Mouse (Mus musculus): ENCODE measurements around the gene Ppp1r16b. TPM values are rescaled to one million over a fixed set of nuclear protein-coding genes. Genes with fewer than 3 reads are reported as not detected.

Gene Ppp1r16b
- polyA plus RNA-seq, 1 experiment from 2014 or later = 6.0 TPM

- no peak overlapping the region for H3K4me3 ChIP-seq (ENCODE audit: low read depth, low read length)
- no peaks in the 10 kb centered on the region for H3K27me3 ChIP-seq (ENCODE audit: control insufficient read depth, insufficient read depth, low read length)
- WGBS = 80% methylated on average over 11 of the region's 11 CpGs
- no peak for ATAC-seq (ENCODE audit: insufficient number of reproducible peaks, insufficient read depth, low FRiP score, low read depth)
- no peaks in the 10 kb centered on the region for H3K36me3 ChIP-seq (ENCODE audit: control insufficient read depth, insufficient read depth, low read length)
- no peaks in the 10 kb centered on the region for H3K9me3 ChIP-seq (ENCODE audit: control insufficient read depth, low read depth, low read length)
- H3K4me1 ChIP-seq (ENCODE audit: control insufficient read depth, insufficient read depth, low read length) = no peaks in the 10 kb centered on the region
- no peak overlapping the region for H3K9ac ChIP-seq (replicated peaks; ENCODE audit: low read depth, low read length)
- no peak overlapping the region for H3K27ac ChIP-seq (ENCODE audit: low read length)
- H3K4me2 ChIP-seq (replicated peaks; ENCODE audit: low read depth, low read length) = no peak overlapping the region
Measured at GRCm38 (mm10) chr2:158738591-158738990, 73.4 kb downstream of the Ppp1r16b start.

- H3K4me2 ChIP-seq (replicated peaks; ENCODE audit: low read depth, low read length) = no peak overlapping the region
- 62% methylated on average over 3 of the region's 3 CpGs for WGBS
- no peaks in the 10 kb centered on the region for H3K9me3 ChIP-seq (ENCODE audit: control insufficient read depth, low read depth, low read length)
Measured at GRCm38 (mm10) chr2:158739113-158739512, 73.9 kb downstream of the Ppp1r16b start.

GRCm38 (mm10) chr2:158741011-158741501, 75.9 kb downstream of the Ppp1r16b start:
- ATAC-seq (ENCODE audit: insufficient number of reproducible peaks, insufficient read depth, low FRiP score, low read depth) = no peak
- WGBS = 68% methylated on average over 9 of the region's 9 CpGs
- Histone ChIP-seq H3K27me3 (ENCODE audit: control insufficient read depth, insufficient read depth, low read length) (no peaks in the 10 kb centered on the region), H3K4me2 (replicated peaks; ENCODE audit: low read depth, low read length) (no peak overlapping the region), H3K4me1 (ENCODE audit: control insufficient read depth, insufficient read depth, low read length) (no peaks in the 10 kb centered on the region), H3K36me3 (ENCODE audit: control insufficient read depth, insufficient read depth, low read length) (no peaks in the 10 kb centered on the region), H3K27ac (ENCODE audit: low read length) (no peak overlapping the region), H3K9me3 (ENCODE audit: control insufficient read depth, low read depth, low read length) (no peaks in the 10 kb centered on the region), H3K4me3 (ENCODE audit: low read depth, low read length) (no peak overlapping the region), H3K9ac (replicated peaks; ENCODE audit: low read depth, low read length) (no peak overlapping the region)

More at GRCm38 (mm10) chr2:158739113-158739512, 73.9 kb downstream of the Ppp1r16b start:
- H3K4me3 ChIP-seq (ENCODE audit: low read depth, low read length) = no peak overlapping the region
- H3K27me3 ChIP-seq (ENCODE audit: control insufficient read depth, insufficient read depth, low read length) = no peaks in the 10 kb centered on the region
- H3K9ac ChIP-seq (replicated peaks; ENCODE audit: low read depth, low read length) = no peak overlapping the region
- no peak for ATAC-seq (ENCODE audit: insufficient number of reproducible peaks, insufficient read depth, low FRiP score, low read depth)
- H3K4me1 ChIP-seq (ENCODE audit: control insufficient read depth, insufficient read depth, low read length) = no peaks in the 10 kb centered on the region
- no peaks in the 10 kb centered on the region for H3K36me3 ChIP-seq (ENCODE audit: control insufficient read depth, insufficient read depth, low read length)
- H3K27ac ChIP-seq (ENCODE audit: low read length) = no peak overlapping the region

- ATAC-seq (ENCODE audit: insufficient number of reproducible peaks, insufficient read depth, low FRiP score, low read depth) = no peak
- Histone ChIP-seq H3K9ac (replicated peaks; ENCODE audit: low read depth, low read length) (no peak overlapping the region), H3K4me2 (replicated peaks; ENCODE audit: low read depth, low read length) (no peak overlapping the region), H3K36me3 (ENCODE audit: control insufficient read depth, insufficient read depth, low read length) (no peaks in the 10 kb centered on the region), H3K27ac (ENCODE audit: low read length) (no peak overlapping the region), H3K4me1 (ENCODE audit: control insufficient read depth, insufficient read depth, low read length) (no peaks in the 10 kb centered on the region), H3K9me3 (ENCODE audit: control insufficient read depth, low read depth, low read length) (no peaks in the 10 kb centered on the region), H3K4me3 (ENCODE audit: low read depth, low read length) (no peak overlapping the region), H3K27me3 (ENCODE audit: control insufficient read depth, insufficient read depth, low read length) (no peaks in the 10 kb centered on the region)
- 72% methylated on average over 5 of the region's 5 CpGs for WGBS
Measured at GRCm38 (mm10) chr2:158742431-158742830, 77.2 kb downstream of the Ppp1r16b start.

- Histone ChIP-seq H3K27ac (ENCODE audit: low read length) (no peak overlapping the region), H3K4me3 (ENCODE audit: low read depth, low read length) (no peak overlapping the region), H3K9me3 (ENCODE audit: control insufficient read depth, low read depth, low read length) (no peaks in the 10 kb centered on the region), H3K4me2 (replicated peaks; ENCODE audit: low read depth, low read length) (no peak overlapping the region), H3K36me3 (ENCODE audit: control insufficient read depth, insufficient read depth, low read length) (no peaks in the 10 kb centered on the region), H3K27me3 (ENCODE audit: control insufficient read depth, insufficient read depth, low read length) (no peaks in the 10 kb centered on the region), H3K9ac (replicated peaks; ENCODE audit: low read depth, low read length) (no peak overlapping the region), H3K4me1 (ENCODE audit: control insufficient read depth, insufficient read depth, low read length) (no peaks in the 10 kb centered on the region)
- WGBS = 92% methylated on average over 11 of the region's 11 CpGs
- ATAC-seq (ENCODE audit: insufficient number of reproducible peaks, insufficient read depth, low FRiP score, low read depth) = no peak
Measured at GRCm38 (mm10) chr2:158743518-158744141, 78.4 kb downstream of the Ppp1r16b start.

GRCm38 (mm10) chr2:158745049-158745482, 79.9 kb downstream of the Ppp1r16b start:
- WGBS = 41% methylated on average over 2 of the region's 2 CpGs
- ATAC-seq (ENCODE audit: insufficient number of reproducible peaks, insufficient read depth, low FRiP score, low read depth) = no peak
- Histone ChIP-seq H3K9ac (replicated peaks; ENCODE audit: low read depth, low read length) (no peak overlapping the region), H3K4me2 (replicated peaks; ENCODE audit: low read depth, low read length) (no peak overlapping the region), H3K36me3 (ENCODE audit: control insufficient read depth, insufficient read depth, low read length) (no peaks in the 10 kb centered on the region), H3K4me1 (ENCODE audit: control insufficient read depth, insufficient read depth, low read length) (no peaks in the 10 kb centered on the region), H3K4me3 (ENCODE audit: low read depth, low read length) (no peak overlapping the region), H3K27me3 (ENCODE audit: control insufficient read depth, insufficient read depth, low read length) (no peaks in the 10 kb centered on the region), H3K27ac (ENCODE audit: low read length) (no peak overlapping the region), H3K9me3 (ENCODE audit: control insufficient read depth, low read depth, low read length) (no peaks in the 10 kb centered on the region)

- ATAC-seq (ENCODE audit: insufficient number of reproducible peaks, insufficient read depth, low FRiP score, low read depth) = no peak
- Histone ChIP-seq H3K27ac (ENCODE audit: low read length) (no peak overlapping the region), H3K4me1 (ENCODE audit: control insufficient read depth, insufficient read depth, low read length) (no peaks in the 10 kb centered on the region), H3K36me3 (ENCODE audit: control insufficient read depth, insufficient read depth, low read length) (no peaks in the 10 kb centered on the region), H3K27me3 (ENCODE audit: control insufficient read depth, insufficient read depth, low read length) (no peaks in the 10 kb centered on the region), H3K9me3 (ENCODE audit: control insufficient read depth, low read depth, low read length) (no peaks in the 10 kb centered on the region), H3K9ac (replicated peaks; ENCODE audit: low read depth, low read length) (no peak overlapping the region), H3K4me2 (replicated peaks; ENCODE audit: low read depth, low read length) (no peak overlapping the region), H3K4me3 (ENCODE audit: low read depth, low read length) (no peak overlapping the region)
- WGBS = 66% methylated on average over 11 of the region's 11 CpGs
Measured at GRCm38 (mm10) chr2:158746164-158746563, 81.0 kb downstream of the Ppp1r16b start.

GRCm38 (mm10) chr2:158749366-158749765, 84.2 kb downstream of the Ppp1r16b start:
- Histone ChIP-seq H3K4me1 (ENCODE audit: control insufficient read depth, insufficient read depth, low read length) (no peaks in the 10 kb centered on the region), H3K4me2 (replicated peaks; ENCODE audit: low read depth, low read length) (no peak overlapping the region), H3K36me3 (ENCODE audit: control insufficient read depth, insufficient read depth, low read length) (no peaks in the 10 kb centered on the region), H3K27ac (ENCODE audit: low read length) (no peak overlapping the region), H3K9me3 (ENCODE audit: control insufficient read depth, low read depth, low read length) (no peaks in the 10 kb centered on the region), H3K4me3 (ENCODE audit: low read depth, low read length) (no peak overlapping the region), H3K27me3 (ENCODE audit: control insufficient read depth, insufficient read depth, low read length) (no peaks in the 10 kb centered on the region), H3K9ac (replicated peaks; ENCODE audit: low read depth, low read length) (no peak overlapping the region)
- WGBS = 87% methylated on average over 9 of the region's 9 CpGs
- ATAC-seq (ENCODE audit: insufficient number of reproducible peaks, insufficient read depth, low FRiP score, low read depth) = no peak

- 51% methylated on average over 2 of the region's 2 CpGs for WGBS
- Histone ChIP-seq H3K27ac (ENCODE audit: low read length) (no peak overlapping the region), H3K4me3 (ENCODE audit: low read depth, low read length) (no peak overlapping the region), H3K4me2 (replicated peaks; ENCODE audit: low read depth, low read length) (no peak overlapping the region), H3K27me3 (ENCODE audit: control insufficient read depth, insufficient read depth, low read length) (no peaks in the 10 kb centered on the region), H3K36me3 (ENCODE audit: control insufficient read depth, insufficient read depth, low read length) (no peaks in the 10 kb centered on the region), H3K4me1 (ENCODE audit: control insufficient read depth, insufficient read depth, low read length) (no peaks in the 10 kb centered on the region), H3K9ac (replicated peaks; ENCODE audit: low read depth, low read length) (no peak overlapping the region), H3K9me3 (ENCODE audit: control insufficient read depth, low read depth, low read length) (no peaks in the 10 kb centered on the region)
- ATAC-seq (ENCODE audit: insufficient number of reproducible peaks, insufficient read depth, low FRiP score, low read depth) = no peak
Measured at GRCm38 (mm10) chr2:158760231-158760630, 95.0 kb downstream of the Ppp1r16b start.

All from stomach, embryonic 14.5 days (tissue).